In genomic region chr6:148443726-148444701, GRCm38 (mm10) we compare ENCODE assay signal across 8 mouse cellular contexts. TPM values are rescaled to one million over a fixed set of nuclear protein-coding genes. Genes with fewer than 3 reads are reported as not detected.
A peak's percentile ranks its signal among the peaks of the same experiment; 100 is the strongest.
DNase-seq lines count a peak whose midpoint lies in the region; ATAC-seq and TF ChIP-seq lines count a peak whose summit lies in the region.

Gene Tmtc1 (minus strand): TSS chr6:148444389.

- H3K36me3 ChIP-seq in forebrain, embryonic 11.5 days (ENCODE audit: control insufficient read depth, insufficient read depth, low read length), result no peaks in the 10 kb centered on the region
- no peaks in the 10 kb centered on the region; the same call in 1 of the 2 replicates for H3K36me3 ChIP-seq in heart, embryonic 13.5 days
- no peaks in the 10 kb centered on the region for H3K36me3 ChIP-seq in kidney, postnatal 0 days (ENCODE audit: insufficient read depth, low read length)
- no peaks in the 10 kb centered on the region for H3K36me3 ChIP-seq in liver, embryonic 14.5 days (replicated peaks; ENCODE audit: control insufficient read depth, insufficient read depth, low read depth)
- no peaks in the 10 kb centered on the region for H3K36me3 ChIP-seq in neural tube, embryonic 13.5 days
- H3K36me3 ChIP-seq in stomach, postnatal 0 days (ENCODE audit: control insufficient read depth, insufficient read depth, low read length), result no peaks in the 10 kb centered on the region

- no peak for TF ChIP-seq CTCF in kidney, postnatal 0 days (IDR thresholded peaks at IDR 0.05; ENCODE audit: low read depth)
- no peak for TF ChIP-seq CTCF in liver, embryonic 14.5 days (IDR thresholded peaks at IDR 0.05; ENCODE audit: low read depth)
- TF ChIP-seq CTCF in stomach, postnatal 0 days (IDR thresholded peaks at IDR 0.05; ENCODE audit: low read depth), result no peak

- peak within 1 kb of the TSS; percentile 94 for H3K4me2 ChIP-seq in forebrain, embryonic 11.5 days (ENCODE audit: low read depth, low read length, severe bottlenecking)
- H3K4me2 ChIP-seq in heart, embryonic 13.5 days, result peak within 1 kb of the TSS; percentile 94
- peak within 1 kb of the TSS; percentile 92 for H3K4me2 ChIP-seq in kidney, postnatal 0 days (ENCODE audit: low read length)
- peak within 1 kb of the TSS; percentile 70 for H3K4me2 ChIP-seq in liver, embryonic 14.5 days (ENCODE audit: low read depth)
- peak within 1 kb of the TSS; percentile 79 for H3K4me2 ChIP-seq in neural tube, embryonic 13.5 days
- H3K4me2 ChIP-seq in stomach, postnatal 0 days (replicated peaks; ENCODE audit: low read depth), result peak within 1 kb of the TSS; percentile 98

- peaks cover 2% of the 10 kb centered on the region; the same call in 1 of the 2 replicates for H3K9me3 ChIP-seq in forebrain, embryonic 11.5 days (ENCODE audit: control insufficient read depth, low read length)
- no peaks in the 10 kb centered on the region for H3K9me3 ChIP-seq in heart, embryonic 13.5 days
- H3K9me3 ChIP-seq in kidney, postnatal 0 days (replicated peaks; ENCODE audit: low read length), result no peaks in the 10 kb centered on the region
- H3K9me3 ChIP-seq in liver, embryonic 14.5 days (ENCODE audit: control insufficient read depth, low read length), result no peaks in the 10 kb centered on the region
- 0 out of 2 replicates have a peak, but pooled peaks cover 7% of the 10 kb centered on the region for H3K9me3 ChIP-seq in neural tube, embryonic 13.5 days
- H3K9me3 ChIP-seq in stomach, postnatal 0 days (ENCODE audit: control insufficient read depth, low read length), result no peaks in the 10 kb centered on the region

- H3K27me3 ChIP-seq in forebrain, embryonic 11.5 days (ENCODE audit: control insufficient read depth, insufficient read depth, low read length), result peaks cover 21% of the 10 kb centered on the region
- H3K27me3 ChIP-seq in heart, embryonic 13.5 days (replicated peaks), result peaks cover 57% of the 10 kb centered on the region
- H3K27me3 ChIP-seq in kidney, postnatal 0 days (ENCODE audit: insufficient read depth, low read length), result 0 out of 2 replicates have a peak, but pooled peaks cover 4% of the 10 kb centered on the region
- peaks cover 62% of the 10 kb centered on the region for H3K27me3 ChIP-seq in liver, embryonic 14.5 days (ENCODE audit: control insufficient read depth, insufficient read depth, low read length)
- peaks cover 50% of the 10 kb centered on the region for H3K27me3 ChIP-seq in neural tube, embryonic 13.5 days
- no peaks in the 10 kb centered on the region for H3K27me3 ChIP-seq in stomach, postnatal 0 days (ENCODE audit: control insufficient read depth, insufficient read depth, low read length)

- H3K4me1 ChIP-seq in forebrain, embryonic 11.5 days (replicated peaks; ENCODE audit: control insufficient read depth, insufficient read depth, low read length), result peaks cover 11% of the 10 kb centered on the region
- peaks cover 26% of the 10 kb centered on the region for H3K4me1 ChIP-seq in heart, embryonic 13.5 days
- H3K4me1 ChIP-seq in kidney, postnatal 0 days (replicated peaks; ENCODE audit: insufficient read depth, low read length), result peaks cover 19% of the 10 kb centered on the region; the same call in 1 of the 2 replicates
- H3K4me1 ChIP-seq in liver, embryonic 14.5 days (replicated peaks; ENCODE audit: control insufficient read depth in 2 of 2, insufficient read depth in 2 of 2, low read length in 1 of 2), result no peaks in the 10 kb centered on the region; a peak in 1 of 4 replicates
- peaks cover 32% of the 10 kb centered on the region for H3K4me1 ChIP-seq in neural tube, embryonic 13.5 days (replicated peaks)
- 0 out of 2 replicates have a peak, but pooled peaks cover 3% of the 10 kb centered on the region for H3K4me1 ChIP-seq in stomach, postnatal 0 days (replicated peaks; ENCODE audit: control insufficient read depth, insufficient read depth)

- H3K4me3 ChIP-seq in forebrain, embryonic 11.5 days (ENCODE audit: low read depth, low read length), result peak within 1 kb of the TSS; percentile 68
- peak within 1 kb of the TSS; percentile 73 for H3K4me3 ChIP-seq in heart, embryonic 13.5 days
- H3K4me3 ChIP-seq in kidney, postnatal 0 days (replicated peaks; ENCODE audit: low read depth, low read length), result peak within 1 kb of the TSS; percentile 73
- H3K4me3 ChIP-seq in liver, embryonic 14.5 days (ENCODE audit: insufficient read depth in 1 of 2, low read depth in 2 of 2, low read length in 2 of 2), result peak within 1 kb of the TSS; percentile 50 to 53
- peak within 1 kb of the TSS; percentile 75 for H3K4me3 ChIP-seq in neural tube, embryonic 13.5 days
- H3K4me3 ChIP-seq in stomach, postnatal 0 days (ENCODE audit: low read depth, low read length), result peak within 1 kb of the TSS; percentile 66

- no peak for ATAC-seq in cerebellum, adult (ENCODE audit: insufficient number of reproducible peaks, low FRiP score, low TSS enrichment)
- peak; percentile 83 for ATAC-seq in forebrain, embryonic 11.5 days (replicated peaks; ENCODE audit: low FRiP score)
- peak; percentile 22; the same call in 1 of the 2 replicates for ATAC-seq in heart, embryonic 13.5 days (ENCODE audit: extremely low read depth, insufficient number of reproducible peaks, low FRiP score, low TSS enrichment)
- peak; percentile 70 for ATAC-seq in kidney, postnatal 0 days (replicated peaks; ENCODE audit: low FRiP score, low read depth)
- ATAC-seq in liver, embryonic 14.5 days (ENCODE audit: insufficient read depth), result peak; percentile 50
- ATAC-seq in neural tube, embryonic 13.5 days (ENCODE audit: low read depth), result peak; percentile 84
- ATAC-seq in stomach, postnatal 0 days (ENCODE audit: low FRiP score, low TSS enrichment), result peak; percentile 72

- TF ChIP-seq EP300 in liver, embryonic 14.5 days (IDR thresholded peaks at IDR 0.05; ENCODE audit: low read depth), result no peak
- TF ChIP-seq EP300 in stomach, postnatal 0 days (optimal IDR thresholded peaks at IDR 0.05), result no peak

- no peak within 1 kb of the TSS for H3K27ac ChIP-seq in forebrain, embryonic 11.5 days (ENCODE audit: low read depth, low read length)
- no peak within 1 kb of the TSS for H3K27ac ChIP-seq in heart, embryonic 13.5 days (replicated peaks)
- no peak within 1 kb of the TSS for H3K27ac ChIP-seq in kidney, postnatal 0 days
- no peak within 1 kb of the TSS for H3K27ac ChIP-seq in liver, embryonic 14.5 days
- H3K27ac ChIP-seq in neural tube, embryonic 13.5 days (replicated peaks), result peak within 1 kb of the TSS; percentile 82
- H3K27ac ChIP-seq in stomach, postnatal 0 days (replicated peaks), result peak within 1 kb of the TSS; percentile 40; the same call in 1 of the 2 replicates

- DNase-seq in cerebellum, adult 11 months, result peak; percentile 13
- peak; percentile 88 for DNase-seq in forebrain, embryonic 11.5 days (ENCODE audit: low spot score)
- peak; percentile 63 for DNase-seq in kidney, postnatal 0 days (ENCODE audit: low spot score)
- DNase-seq in liver, embryonic 14.5 days (ENCODE audit: low read depth in 3 of 3, low spot score in 3 of 3), result peak in 2 of 3 experiments; percentile 5 to 17
- peak; percentile 76 for DNase-seq in stomach, postnatal 0 days (ENCODE audit: low spot score)

- peak within 1 kb of the TSS; percentile 63 for H3K9ac ChIP-seq in forebrain, embryonic 11.5 days (ENCODE audit: low read length)
- peak within 1 kb of the TSS; percentile 78 for H3K9ac ChIP-seq in heart, embryonic 13.5 days
- H3K9ac ChIP-seq in kidney, postnatal 0 days (ENCODE audit: low read depth, low read length), result peak within 1 kb of the TSS; percentile 63
- no peak within 1 kb of the TSS for H3K9ac ChIP-seq in liver, embryonic 14.5 days (replicated peaks)
- H3K9ac ChIP-seq in neural tube, embryonic 13.5 days, result peak within 1 kb of the TSS; percentile 87
- H3K9ac ChIP-seq in stomach, postnatal 0 days (ENCODE audit: low read length), result peak within 1 kb of the TSS; percentile 69

- under 1% methylated on average over 98 of the region's 99 CpGs for WGBS in forebrain, embryonic 11.5 days
- WGBS in heart, embryonic 13.5 days, result under 1% methylated on average over 99 of the region's 99 CpGs
- under 1% methylated on average over 83 of the region's 99 CpGs for WGBS in kidney, postnatal 0 days
- WGBS in liver, embryonic 14.5 days (ENCODE audit: insufficient replicate concordance), result 1% methylated on average over 99 of the region's 99 CpGs
- under 1% methylated on average over 95 of the region's 99 CpGs for WGBS in neural tube, embryonic 13.5 days
- WGBS in stomach, postnatal 0 days, result under 1% methylated on average over 54 of the region's 99 CpGs

RNA-seq across cellular contexts. Expression of gene Tmtc1, which starts in this region (rescaled TPM):
- polyA plus RNA-seq in forebrain, embryonic 11.5 days (2014; fragmentation: Nextera tagmentation; extraction: Ambion mirVana), result 1.1 and 1.3 TPM in 2 replicates
- polyA plus RNA-seq in heart, embryonic 13.5 days (2015; fragmentation: Nextera tagmentation; extraction: Ambion mirVana), result 2.0 and 2.1 TPM in 2 replicates
- polyA plus RNA-seq in kidney, postnatal 0 days (2015; fragmentation: Nextera tagmentation; extraction: Ambion mirVana), result 1.1 and 1.4 TPM in 2 replicates
- 0.08 and 0.09 TPM in 2 replicates for polyA plus RNA-seq in liver, embryonic 14.5 days (2012; rRNA removed)
- polyA plus RNA-seq in liver, embryonic 14.5 days (2014; fragmentation: Nextera tagmentation; extraction: Ambion mirVana), result 0.04 and 0.28 TPM in 2 replicates
- polyA plus RNA-seq in neural tube, embryonic 13.5 days (2015; fragmentation: Nextera tagmentation; extraction: Ambion mirVana), result 2.2 and 4.1 TPM in 2 replicates
- 0.93 and 0.97 TPM in 2 replicates for polyA plus RNA-seq in stomach, postnatal 0 days (2015; fragmentation: Nextera tagmentation; extraction: Ambion mirVana)

Comparison
In these comparisons a context has a peak if more than half of its experiments do, and no peak if none do; other contexts are left out.
1. Peak in DNase-seq, ATAC-seq, H3K4me3 ChIP-seq and H3K4me2 ChIP-seq in liver, embryonic 14.5 days; RNA of the gene not detected or under 1 TPM.
2. Peak in DNase-seq, ATAC-seq, H3K4me3 ChIP-seq, H3K27ac ChIP-seq, H3K9ac ChIP-seq and H3K4me2 ChIP-seq in stomach, postnatal 0 days; RNA of the gene not detected or under 1 TPM.
3. DNase-seq: peak in every context shown above with its lines; median percentile 88 in forebrain, embryonic 11.5 days; 76 in stomach, postnatal 0 days; 63 in kidney, postnatal 0 days; 13 in cerebellum, adult 11 months; 11 in liver, embryonic 14.5 days.